Mouse (Mus musculus) frontal cortex, postnatal 36 days (tissue): Measurements from ENCODE around the gene Wdr4.
A peak's percentile ranks its signal among the peaks of the same experiment; 100 is the strongest.
"Not testable (repeated sequence)": the region's sequence is repeated elsewhere in the genome, so short reads cannot be mapped to it uniquely, and the experiment has no call there.

ENCODE experiments used
- DNase-seq, 2 experiments: peaks; one replicate each; pipeline ENCODE4 v3.0.0; 2022; ENCODE audit warnings: low spot score in 2 of 2

Wdr4 gene

GRCm38 (mm10) chr17:31519946-31520838, at the start of gene Wdr4, which contains the start of gene Ndufv3:
TSS of gene Wdr4 (minus strand) at chr17:31519980.
TSS of gene Ndufv3 (plus strand) at chr17:31520115.
- peak; percentile 95 to 99 for DNase-seq

GRCm38 (mm10) chr17:31566276-31566675, 46.5 kb upstream of the Wdr4 start:
- no peak for DNase-seq

DNA sequence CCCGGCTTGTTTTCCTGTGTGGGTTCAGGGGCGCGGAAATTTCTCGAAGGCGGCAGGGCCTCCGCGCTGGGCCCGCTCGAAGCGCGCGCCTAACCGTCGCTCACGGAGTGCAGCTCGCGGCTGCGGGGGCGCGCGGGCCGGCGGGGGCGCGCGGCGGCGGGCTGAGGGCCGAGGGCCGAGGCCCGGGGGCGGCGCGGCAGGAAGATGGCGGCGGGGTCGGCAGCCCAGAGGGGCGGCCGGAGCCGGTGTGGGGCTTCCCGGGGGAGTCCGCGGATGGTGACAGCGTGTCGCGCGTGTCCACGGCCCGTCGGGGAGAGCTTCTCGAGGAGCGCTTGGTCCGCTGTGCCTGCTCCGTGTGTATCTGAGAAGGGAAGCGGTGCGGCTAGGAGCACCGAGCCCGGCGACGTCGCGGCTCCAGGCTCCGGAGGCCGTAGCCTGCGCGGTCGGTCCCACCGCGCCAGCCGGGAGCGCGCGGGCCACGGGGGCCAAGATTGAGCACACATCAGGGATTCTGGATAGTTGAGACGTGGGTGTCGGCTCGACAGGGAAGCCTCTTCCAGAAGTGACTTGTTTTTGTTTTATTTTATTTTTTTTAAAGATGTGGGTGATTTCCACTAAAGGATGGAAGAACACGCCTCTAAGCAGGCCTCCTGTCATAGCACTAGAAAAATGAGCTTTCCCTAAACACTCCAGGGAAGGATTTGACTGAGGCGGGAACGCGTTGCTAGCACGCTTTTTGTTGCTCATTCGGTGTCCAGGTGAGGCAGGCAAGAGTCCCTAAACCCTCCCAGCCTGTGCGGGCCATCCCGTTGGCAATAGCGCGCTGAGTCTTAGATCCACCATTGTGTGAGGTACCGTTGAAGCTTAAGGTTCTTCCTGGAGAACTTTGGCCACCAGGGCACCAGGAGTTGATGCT, 45.6 kb upstream of the Wdr4 start:
- DNase-seq: peak; percentile 45 to 47

DNA sequence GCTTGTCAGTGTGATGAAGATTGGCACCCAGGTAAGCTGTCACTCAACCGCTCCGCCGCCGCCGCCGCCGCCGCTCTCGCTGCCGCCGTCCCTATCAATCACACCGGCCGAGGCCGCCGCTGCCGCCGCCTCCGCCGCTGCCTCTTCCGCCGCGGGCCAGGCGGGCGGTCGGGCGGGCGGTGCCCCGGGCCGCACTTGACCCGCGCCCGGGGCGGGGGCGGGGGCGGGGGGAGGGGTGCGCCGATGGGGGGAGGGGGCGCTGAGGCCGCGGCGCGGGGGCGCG, 45.0 kb upstream of the Wdr4 start:
- no peak for DNase-seq

DNA sequence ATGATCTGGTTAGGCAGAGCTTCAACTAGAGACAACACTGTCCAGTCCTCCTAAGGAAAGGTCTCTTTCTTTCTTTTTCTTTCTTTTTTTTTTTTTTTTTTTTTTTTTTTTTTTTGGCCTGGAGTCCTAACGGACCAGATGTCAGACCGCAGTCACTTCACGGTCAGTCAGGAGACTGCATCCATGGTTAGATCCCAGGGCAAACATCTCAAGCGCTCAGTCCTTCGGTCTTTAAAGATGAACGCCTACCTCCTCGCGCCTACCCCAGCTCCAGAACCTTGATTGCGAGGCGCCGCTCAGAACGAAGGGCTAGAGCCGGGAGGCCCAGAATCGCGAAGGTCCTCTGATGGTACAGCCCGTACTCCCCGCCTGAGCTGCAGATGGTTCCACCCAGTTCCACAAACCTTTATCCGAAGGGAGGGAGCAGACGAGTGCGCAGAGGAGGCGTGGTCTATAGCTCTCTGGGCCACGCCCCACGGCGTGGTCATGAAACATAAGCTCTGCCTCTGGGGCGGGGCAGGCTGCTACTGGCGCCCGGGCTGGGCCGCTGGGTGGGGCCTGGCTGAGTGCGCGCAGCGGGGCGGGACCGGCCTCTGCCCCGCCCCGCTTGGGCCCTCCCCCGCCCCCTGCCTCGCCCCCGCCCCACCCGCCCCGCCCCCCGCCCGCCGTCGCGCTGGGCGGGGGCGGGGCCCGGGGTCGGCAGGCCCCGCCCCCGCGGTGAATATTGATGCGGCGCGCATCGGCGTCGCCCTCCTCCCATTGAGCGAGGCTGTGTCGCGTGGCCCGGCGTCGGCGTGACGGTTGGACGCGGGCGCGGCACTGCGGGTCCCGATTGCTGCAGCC, 44.5 kb upstream of the Wdr4 start, which contains the start of gene Pknox1:
TSS of gene Pknox1 (plus strand) at position 720 of the 843 bp plus-strand sequence.
- DNase-seq: peak; percentile 98 to 99

DNA sequence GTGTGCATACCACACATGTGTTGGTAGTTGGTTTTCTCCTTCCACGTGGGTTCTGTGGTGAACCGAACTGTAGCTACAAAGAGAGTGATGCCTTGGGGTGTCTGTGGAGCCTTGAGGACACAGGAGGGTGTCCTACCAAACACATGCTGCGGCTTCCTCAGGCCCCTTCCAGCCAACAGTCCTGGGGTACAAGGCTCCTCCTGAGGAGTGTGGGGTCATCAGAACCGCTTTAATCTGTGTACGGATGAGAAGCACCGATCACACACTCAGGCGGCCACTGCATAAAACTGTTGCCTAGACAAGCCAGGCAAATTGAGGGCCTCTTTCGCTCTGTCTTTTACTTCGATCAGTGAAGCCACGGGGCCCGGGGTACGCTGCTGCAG, 43.8 kb upstream of the Wdr4 start:
- DNase-seq: peak; percentile 33 to 41

DNA sequence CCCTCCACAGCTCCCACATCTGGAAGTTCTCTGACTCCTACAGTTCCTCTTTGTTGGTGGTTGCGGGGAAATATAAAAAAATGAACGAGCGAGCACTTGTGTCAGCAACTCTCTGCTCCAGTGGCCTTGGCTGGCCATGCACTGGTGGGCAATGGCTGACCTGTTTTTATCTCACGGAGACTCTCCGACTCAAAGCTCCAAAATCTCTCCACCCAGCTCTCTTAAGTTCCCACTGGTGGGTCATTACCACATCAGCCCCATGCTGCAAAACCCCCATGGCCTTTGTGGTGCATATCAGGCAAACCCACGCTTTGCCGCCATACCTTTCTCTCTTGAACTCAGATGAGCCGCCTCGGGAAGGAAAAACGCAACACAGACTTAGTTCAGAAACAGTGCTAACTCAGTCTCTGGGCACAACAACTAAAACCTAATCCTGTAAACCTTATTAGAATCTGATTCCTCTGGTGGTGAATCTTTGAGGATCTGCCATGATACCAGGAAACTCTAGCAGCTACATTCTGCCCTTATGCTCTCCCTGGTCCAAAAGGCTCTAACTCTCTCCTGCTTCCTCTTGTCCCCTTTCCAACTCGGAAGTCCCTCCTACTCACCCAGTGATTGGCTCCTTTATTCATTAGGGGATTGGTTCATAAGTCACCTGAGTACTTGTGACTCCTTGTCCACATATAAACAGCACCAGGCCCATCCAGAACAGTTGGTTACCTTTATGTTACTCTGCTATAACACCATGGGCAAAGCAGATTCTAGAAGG, 39.4 kb upstream of the Wdr4 start:
- no peak for DNase-seq

GRCm38 (mm10) chr17:31557947-31558542, 38.3 kb upstream of the Wdr4 start:
- DNase-seq: no peak

DNA sequence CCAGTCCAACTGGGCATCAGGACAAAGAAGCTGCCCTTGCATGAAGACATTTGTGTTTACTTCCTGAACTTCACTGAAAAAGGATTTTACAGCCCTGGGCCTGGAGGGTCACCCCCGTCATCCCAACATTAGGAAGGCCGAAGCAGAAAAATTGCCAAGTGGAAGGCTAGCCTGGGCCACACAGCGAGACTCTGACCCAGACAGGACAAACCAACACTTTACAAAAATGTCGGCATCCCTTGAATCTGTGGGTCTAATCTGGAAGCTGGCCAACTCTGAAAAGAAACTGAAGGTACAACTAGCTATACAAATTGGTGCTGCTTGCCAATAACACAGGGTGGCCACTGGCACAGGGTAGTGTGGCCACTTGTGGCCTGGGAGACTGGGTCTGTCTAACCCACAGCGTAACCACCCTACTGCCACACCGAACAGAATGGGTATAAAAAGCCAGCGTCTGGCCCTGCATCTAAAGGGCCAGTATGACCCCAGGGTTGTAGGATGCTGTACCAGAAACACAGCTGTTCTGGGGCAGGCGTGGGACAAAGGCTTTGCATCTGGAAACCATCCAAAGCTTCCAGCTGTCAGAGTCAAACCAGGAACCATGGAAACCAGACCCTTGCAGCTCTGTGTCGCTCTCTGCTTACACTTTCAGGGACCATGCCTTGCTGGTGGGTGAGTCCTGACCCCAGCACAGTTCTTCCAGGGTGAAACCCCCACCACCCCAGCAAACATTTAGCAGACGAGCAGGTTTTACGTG, 37.5 kb upstream of the Wdr4 start:
- DNase-seq: no peak

GRCm38 (mm10) chr17:31556253-31556652, 36.5 kb upstream of the Wdr4 start:
- no peak for DNase-seq

DNA sequence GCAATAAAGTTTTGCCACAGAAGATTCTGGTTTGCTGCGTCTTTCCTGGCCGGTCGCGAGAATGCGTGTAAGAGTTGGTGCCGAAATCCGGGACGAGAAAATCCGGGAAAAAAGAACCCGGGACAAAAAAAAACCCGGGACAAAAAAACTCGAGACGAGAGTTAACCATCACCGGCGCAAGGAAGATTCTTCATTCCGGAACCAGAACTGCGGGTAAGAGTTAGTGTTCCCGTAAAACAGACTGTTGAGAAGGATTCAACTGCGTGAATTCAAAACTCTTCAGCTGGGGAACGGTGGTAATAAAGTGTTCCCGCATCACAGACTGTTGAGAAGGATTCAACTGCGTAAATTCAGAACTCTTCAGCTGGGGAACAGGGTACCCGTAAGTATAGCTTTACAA, 32.8 kb upstream of the Wdr4 start:
- not testable (repeated sequence) for DNase-seq

DNA sequence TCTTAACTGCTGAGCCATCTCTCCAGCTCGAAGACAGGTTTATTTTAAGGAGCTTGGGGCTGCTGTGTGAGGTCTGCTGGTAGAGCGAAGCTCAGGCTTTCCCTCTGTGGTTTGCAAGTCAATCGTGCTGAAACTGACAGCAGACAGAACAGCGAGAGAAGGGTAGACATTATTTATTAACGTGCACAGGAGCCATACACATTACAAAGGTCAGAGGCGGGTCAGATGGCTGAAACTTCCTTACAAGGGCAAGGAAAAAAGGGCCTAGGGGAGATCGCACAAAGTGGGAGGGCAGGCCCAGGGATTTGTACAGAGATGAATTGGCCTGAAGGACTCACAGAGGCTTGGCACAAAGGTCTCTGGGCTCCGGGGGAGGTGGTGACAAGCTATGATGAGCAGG, 29.6 kb upstream of the Wdr4 start:
- no peak for DNase-seq

GRCm38 (mm10) chr17:31547974-31548373, 28.2 kb upstream of the Wdr4 start:
- DNase-seq: no peak

- DNase-seq: no peak
Measured at GRCm38 (mm10) chr17:31546444-31547196, 26.8 kb upstream of the Wdr4 start.

- DNase-seq: no peak
Measured at GRCm38 (mm10) chr17:31543574-31543973, 23.8 kb upstream of the Wdr4 start.

DNA sequence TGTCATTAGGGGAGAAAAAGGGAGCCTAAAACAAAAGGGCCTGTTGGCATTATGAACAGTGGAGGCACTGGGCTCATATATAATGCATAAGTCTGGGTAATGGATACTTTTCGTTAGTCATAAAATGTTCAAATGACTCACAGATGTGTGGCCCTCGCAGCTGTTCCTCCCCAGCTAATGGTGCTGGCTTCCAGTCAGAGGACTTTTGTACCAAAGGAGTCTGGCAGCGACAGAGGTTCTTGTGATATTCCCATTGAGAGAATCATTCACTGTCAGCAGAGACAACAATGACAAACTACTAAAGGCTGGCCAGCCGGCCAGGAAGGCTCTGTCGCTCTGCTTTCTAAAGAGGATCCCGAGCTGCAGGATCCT, 21.7 kb upstream of the Wdr4 start:
- DNase-seq: peak; percentile 14 to 20

- DNase-seq: no peak
Measured at GRCm38 (mm10) chr17:31540809-31541459, 21.2 kb upstream of the Wdr4 start.

- no peak for DNase-seq
Measured at GRCm38 (mm10) chr17:31540101-31540500, 20.3 kb upstream of the Wdr4 start.
